Mouse (Mus musculus): ENCODE measurements around the gene Aamp. TPM values are rescaled to one million over a fixed set of nuclear protein-coding genes. Genes with fewer than 3 reads are reported as not detected.

The Aamp gene
- polyA plus RNA-seq, 1 experiment: 173 TPM

GRCm38 (mm10) chr1:74314796-74315195, 30.3 kb upstream of the Aamp start:
- Histone ChIP-seq H3K4me3 (ENCODE audit: insufficient read depth, low read length) (no peak overlapping the region), H3K4me1 (ENCODE audit: control insufficient read depth, insufficient read depth, low read length) (peaks cover 1% of the 10 kb centered on the region; the same call in 1 of the 2 replicates), H3K27ac (ENCODE audit: insufficient read depth, low read length) (no peak overlapping the region)
- TF ChIP-seq CTCF (IDR thresholded peaks at IDR 0.05; ENCODE audit: extremely low read depth, insufficient read depth, low read length) (no peak), POLR2A (IDR thresholded peaks at IDR 0.05; ENCODE audit: extremely low read depth, insufficient read depth, low read length) (no peak)

GRCm38 (mm10) chr1:74313049-74313692, 28.6 kb upstream of the Aamp start:
- peak; percentile 92 for TF ChIP-seq CTCF (IDR thresholded peaks at IDR 0.05; ENCODE audit: extremely low read depth, insufficient read depth, low read length)
- no peak for TF ChIP-seq POLR2A (IDR thresholded peaks at IDR 0.05; ENCODE audit: extremely low read depth, insufficient read depth, low read length)
- no peak overlapping the region for H3K27ac ChIP-seq (ENCODE audit: insufficient read depth, low read length)
- no peak overlapping the region for H3K4me3 ChIP-seq (ENCODE audit: insufficient read depth, low read length)
- peaks cover 1% of the 10 kb centered on the region; the same call in 1 of the 2 replicates for H3K4me1 ChIP-seq (ENCODE audit: control insufficient read depth, insufficient read depth, low read length)

GRCm38 (mm10) chr1:74309767-74310166, 25.2 kb upstream of the Aamp start:
- Histone ChIP-seq H3K4me3 (ENCODE audit: insufficient read depth, low read length) (no peak overlapping the region), H3K4me1 (ENCODE audit: control insufficient read depth, insufficient read depth, low read length) (peaks cover 1% of the 10 kb centered on the region; the same call in 1 of the 2 replicates), H3K27ac (ENCODE audit: insufficient read depth, low read length) (no peak overlapping the region)
- no peak for TF ChIP-seq CTCF (IDR thresholded peaks at IDR 0.05; ENCODE audit: extremely low read depth, insufficient read depth, low read length)
- TF ChIP-seq POLR2A (IDR thresholded peaks at IDR 0.05; ENCODE audit: extremely low read depth, insufficient read depth, low read length): no peak

DNA sequence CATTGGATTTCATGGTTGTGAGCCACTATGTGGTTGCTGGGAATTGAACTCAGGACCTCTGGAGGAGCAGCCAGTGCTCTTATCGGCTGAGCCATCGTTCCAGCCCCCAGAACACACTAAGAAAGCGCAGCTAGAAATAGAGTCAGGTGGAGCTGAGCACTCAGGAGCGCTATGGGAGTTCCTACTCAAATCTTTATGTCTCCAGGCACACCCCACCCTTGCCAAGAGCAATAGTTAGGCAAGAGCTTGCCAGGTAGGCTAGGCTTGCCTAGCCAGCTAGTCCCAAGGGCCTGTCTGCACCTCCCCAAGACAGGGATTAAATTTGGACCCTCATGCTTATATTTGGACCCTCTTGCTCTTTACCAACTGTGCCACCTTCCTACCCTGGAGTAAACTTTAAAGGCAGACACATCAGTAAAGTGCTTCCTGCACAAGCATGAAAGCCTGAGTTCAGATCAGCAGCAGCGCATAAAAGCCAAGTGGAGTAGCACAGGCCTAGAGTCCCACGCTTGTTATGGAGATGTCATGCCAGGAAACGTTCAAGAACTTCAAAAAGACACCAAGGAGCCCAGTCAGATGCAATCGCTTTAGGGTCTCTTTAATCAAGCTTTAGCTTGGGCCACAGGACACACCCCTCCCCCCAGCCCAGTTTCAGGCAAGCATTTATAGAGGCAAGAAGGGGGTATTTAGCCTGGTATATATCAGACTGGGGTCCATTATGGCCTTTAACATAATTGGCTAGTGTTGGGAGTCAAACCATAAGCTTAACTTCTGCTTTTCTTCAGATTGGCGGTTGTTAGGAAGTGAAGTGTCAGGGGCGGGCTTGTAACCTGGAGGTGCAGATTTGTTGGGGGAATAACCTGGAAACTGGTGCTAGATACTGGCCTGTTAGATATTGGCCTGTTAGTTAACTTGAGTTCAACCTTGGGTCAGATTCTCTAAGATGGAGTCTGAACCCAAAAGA, 23.7 kb upstream of the Aamp start:
- H3K27ac ChIP-seq (ENCODE audit: insufficient read depth, low read length): no peak overlapping the region
- H3K4me3 ChIP-seq (ENCODE audit: insufficient read depth, low read length): no peak overlapping the region
- H3K4me1 ChIP-seq (ENCODE audit: control insufficient read depth, insufficient read depth, low read length): peaks cover 1% of the 10 kb centered on the region; the same call in 1 of the 2 replicates
- no peak for TF ChIP-seq POLR2A (IDR thresholded peaks at IDR 0.05; ENCODE audit: extremely low read depth, insufficient read depth, low read length)
- no peak for TF ChIP-seq CTCF (IDR thresholded peaks at IDR 0.05; ENCODE audit: extremely low read depth, insufficient read depth, low read length)

DNA sequence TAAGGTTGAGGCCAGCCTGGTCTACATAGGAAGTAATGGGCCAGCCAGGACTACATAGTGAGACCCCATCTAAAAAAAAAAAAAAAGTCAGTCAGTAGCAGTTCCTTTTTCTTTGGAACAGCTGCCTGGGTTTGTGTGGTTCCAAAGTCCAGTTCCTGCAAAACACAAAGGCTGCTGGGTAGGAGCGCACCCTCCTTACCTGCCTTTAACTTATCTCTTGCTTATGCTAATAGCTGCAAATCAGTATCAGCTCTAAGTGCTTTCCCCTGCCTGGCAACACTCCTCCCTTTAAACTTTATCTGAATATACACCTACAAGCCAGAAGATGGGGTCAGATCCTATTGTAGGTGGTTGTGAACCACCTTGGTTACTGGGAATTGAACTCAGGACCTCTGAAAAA, 22.6 kb upstream of the Aamp start:
- no peak overlapping the region for H3K27ac ChIP-seq (ENCODE audit: insufficient read depth, low read length)
- H3K4me3 ChIP-seq (ENCODE audit: insufficient read depth, low read length): no peak overlapping the region
- H3K4me1 ChIP-seq (ENCODE audit: control insufficient read depth, insufficient read depth, low read length): no peaks in the 10 kb centered on the region
- TF ChIP-seq CTCF (IDR thresholded peaks at IDR 0.05; ENCODE audit: extremely low read depth, insufficient read depth, low read length): no peak
- TF ChIP-seq POLR2A (IDR thresholded peaks at IDR 0.05; ENCODE audit: extremely low read depth, insufficient read depth, low read length): no peak

DNA sequence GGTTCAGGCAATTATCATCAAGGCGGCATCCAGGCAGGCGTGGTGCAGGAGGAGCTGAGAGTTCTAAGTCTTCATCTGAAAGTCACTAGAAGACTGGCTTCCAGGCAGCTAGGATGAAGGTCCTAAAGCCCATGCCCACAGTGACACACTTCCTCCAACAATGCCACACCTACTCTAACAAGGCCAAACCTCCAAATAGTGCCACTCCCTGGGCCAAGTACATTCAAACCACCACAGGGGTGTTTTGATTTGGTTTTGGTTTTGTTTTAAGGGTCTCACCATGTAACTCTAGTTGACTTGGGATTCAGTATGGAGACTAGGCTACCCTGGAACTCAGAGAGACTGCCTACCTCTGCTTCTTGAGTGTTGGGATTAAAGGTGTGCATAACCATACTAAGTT, 21.0 kb upstream of the Aamp start, which contains the start of gene Tmbim1:
Gene Tmbim1 (minus strand): TSS at position 101 of the 400 bp plus-strand sequence.
- Histone ChIP-seq H3K27ac (ENCODE audit: insufficient read depth, low read length) (peak within 1 kb of the TSS; percentile 95; the same call in 1 of the 2 replicates), H3K4me1 (ENCODE audit: control insufficient read depth, insufficient read depth, low read length) (no peaks in the 10 kb centered on the region), H3K4me3 (ENCODE audit: insufficient read depth, low read length) (peak within 1 kb of the TSS; percentile 72; the same call in 1 of the 2 replicates)
- TF ChIP-seq CTCF (IDR thresholded peaks at IDR 0.05; ENCODE audit: extremely low read depth, insufficient read depth, low read length) (no peak), POLR2A (IDR thresholded peaks at IDR 0.05; ENCODE audit: extremely low read depth, insufficient read depth, low read length) (no peak)

DNA sequence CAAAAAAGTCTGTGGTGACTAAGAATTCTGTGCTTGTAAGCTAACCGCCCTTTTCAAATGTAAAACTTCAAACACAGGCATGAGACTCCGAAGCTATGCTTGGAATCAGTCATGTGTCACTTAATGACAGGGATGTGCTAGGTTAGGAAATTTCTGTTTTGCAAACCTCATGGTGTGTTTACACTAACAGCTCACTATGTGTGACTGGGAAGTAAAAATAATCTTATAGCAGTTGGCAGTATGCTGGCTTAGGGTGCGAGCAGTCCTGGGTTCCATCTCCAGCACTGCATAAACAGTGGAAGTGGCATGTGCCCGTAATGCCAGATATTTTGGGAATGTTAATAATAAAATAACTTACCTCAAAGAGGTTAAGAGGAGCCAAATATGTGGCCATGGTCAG, 20.4 kb upstream of the Aamp start:
- no peak overlapping the region for H3K27ac ChIP-seq (ENCODE audit: insufficient read depth, low read length)
- TF ChIP-seq POLR2A (IDR thresholded peaks at IDR 0.05; ENCODE audit: extremely low read depth, insufficient read depth, low read length): no peak
- TF ChIP-seq CTCF (IDR thresholded peaks at IDR 0.05; ENCODE audit: extremely low read depth, insufficient read depth, low read length): no peak
- no peaks in the 10 kb centered on the region for H3K4me1 ChIP-seq (ENCODE audit: control insufficient read depth, insufficient read depth, low read length)
- H3K4me3 ChIP-seq (ENCODE audit: insufficient read depth, low read length): no peak overlapping the region

DNA sequence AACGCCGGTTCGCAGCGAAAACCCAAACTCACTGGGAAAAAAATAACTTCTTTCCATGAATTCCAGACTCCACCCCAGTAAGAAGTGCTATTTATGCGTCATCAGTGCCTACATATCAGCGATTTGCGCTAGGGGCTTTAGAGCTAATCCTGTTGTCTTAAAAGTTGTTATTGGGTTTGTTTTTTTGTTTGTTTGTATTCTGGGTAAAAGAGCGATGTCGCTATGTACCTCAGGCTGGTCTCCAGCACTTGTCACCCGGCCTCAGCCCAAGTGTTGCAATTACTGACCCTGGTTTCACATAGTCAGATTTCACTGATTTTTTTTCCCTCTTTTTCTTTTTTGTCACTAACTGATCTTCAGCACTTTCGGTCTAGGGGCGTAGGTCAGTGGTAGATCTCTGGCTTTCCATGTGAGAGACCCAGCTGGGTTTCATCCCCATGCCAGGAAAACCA, 19.8 kb upstream of the Aamp start:
- TF ChIP-seq CTCF (IDR thresholded peaks at IDR 0.05; ENCODE audit: extremely low read depth, insufficient read depth, low read length) (no peak), POLR2A (IDR thresholded peaks at IDR 0.05; ENCODE audit: extremely low read depth, insufficient read depth, low read length) (no peak)
- H3K27ac ChIP-seq (ENCODE audit: insufficient read depth, low read length): peak overlapping the region; percentile 95
- H3K4me3 ChIP-seq (ENCODE audit: insufficient read depth, low read length): peak overlapping the region; percentile 72
- H3K4me1 ChIP-seq (ENCODE audit: control insufficient read depth, insufficient read depth, low read length): no peaks in the 10 kb centered on the region

DNA sequence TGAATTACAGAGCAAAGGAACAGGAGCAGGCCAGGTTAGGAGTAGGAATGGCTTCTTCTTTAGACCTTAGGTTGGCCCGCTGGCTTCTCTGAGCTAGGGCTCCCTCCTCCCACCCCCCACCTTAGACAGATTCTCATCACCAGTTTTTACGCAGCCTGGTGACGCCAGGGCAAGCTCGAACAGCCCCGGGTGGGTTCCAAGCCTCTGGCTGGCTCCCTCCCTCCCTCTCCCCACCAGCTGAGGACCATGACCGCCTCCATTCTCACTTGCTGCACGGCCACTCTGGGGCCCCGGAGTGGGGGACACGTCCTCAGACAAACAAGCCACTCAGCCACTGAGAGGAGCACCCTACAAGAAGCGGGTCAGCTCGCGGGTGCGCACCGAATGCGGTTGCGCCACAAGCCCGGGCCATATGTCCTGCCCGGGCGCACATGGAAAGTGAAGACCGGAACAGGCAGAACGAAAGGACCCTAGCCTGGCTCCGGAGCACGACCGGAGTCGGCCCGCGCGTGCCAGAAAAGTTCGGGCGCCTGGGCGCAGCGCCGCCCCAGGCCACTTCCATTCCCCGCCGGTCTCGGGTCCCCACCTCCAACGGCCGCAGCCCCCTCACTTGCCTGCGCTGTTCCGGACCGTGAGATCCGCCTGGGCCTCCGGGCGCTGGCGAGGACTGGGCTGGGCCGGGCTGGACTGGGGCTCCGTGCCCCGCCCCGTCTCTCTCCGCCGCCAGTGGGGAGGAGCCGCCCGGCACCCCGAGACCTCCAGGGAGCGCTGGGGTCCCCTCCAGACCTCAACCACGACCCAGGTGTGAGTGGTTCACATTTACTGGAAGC, 19.2 kb upstream of the Aamp start:
- Histone ChIP-seq H3K4me1 (ENCODE audit: control insufficient read depth, insufficient read depth, low read length) (no peaks in the 10 kb centered on the region), H3K4me3 (ENCODE audit: insufficient read depth, low read length) (peak overlapping the region; percentile 72), H3K27ac (ENCODE audit: insufficient read depth, low read length) (peak overlapping the region; percentile 95)
- TF ChIP-seq CTCF (IDR thresholded peaks at IDR 0.05; ENCODE audit: extremely low read depth, insufficient read depth, low read length) (no peak), POLR2A (IDR thresholded peaks at IDR 0.05; ENCODE audit: extremely low read depth, insufficient read depth, low read length) (no peak)
